In the genomic region with DNA sequence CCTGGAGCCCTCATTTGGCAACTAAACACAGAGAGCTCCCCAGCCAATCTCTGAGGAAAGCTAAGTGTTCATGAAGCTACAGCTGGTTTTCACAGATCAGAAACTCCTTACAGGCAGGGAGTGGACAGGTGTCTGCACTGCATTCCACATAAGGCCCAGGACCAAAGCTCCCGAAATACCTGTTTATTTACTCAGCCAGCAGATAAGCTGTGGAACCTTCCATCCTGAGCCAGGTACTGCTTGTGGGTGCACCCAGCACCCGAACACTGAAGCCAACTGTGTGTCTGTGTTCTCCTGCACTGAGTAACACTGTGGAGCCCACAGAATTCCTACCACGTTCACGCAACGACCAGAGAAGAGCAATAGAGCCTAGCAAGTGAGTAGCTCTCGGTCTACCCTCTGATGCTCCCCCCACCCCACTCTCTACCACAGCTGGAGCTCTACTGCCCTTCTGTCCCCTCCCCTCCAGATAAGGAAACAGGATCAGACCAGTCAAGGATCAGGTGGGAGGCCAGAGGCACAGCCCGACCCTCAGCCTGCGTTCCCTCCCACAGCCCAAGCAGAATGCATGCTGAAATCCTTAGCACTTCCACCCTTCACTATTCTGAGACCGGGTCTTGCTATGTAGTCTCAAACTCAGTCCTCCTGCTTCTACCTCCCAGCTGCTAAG, we compare ENCODE assay signal across 8 mouse cellular contexts. TPM values are rescaled to one million over a fixed set of nuclear protein-coding genes. Genes with fewer than 3 reads are reported as not detected.
DNase-seq lines count a peak whose midpoint lies in the region; ATAC-seq and TF ChIP-seq lines count a peak whose summit lies in the region.
"Had no signal": no experiment of that assay in that cellular context is flagged by ENCODE, and none has a peak within 500 bp of the region (broad histone marks: within the 10 kb centered on the region; RNA-seq: fewer than 3 reads in every experiment).

No protein-coding gene starts in this region.

- H3K9me3 ChIP-seq in hindbrain, embryonic 16.5 days (ENCODE audit: control insufficient read depth, low read length) = no peaks in the 10 kb centered on the region
- no peaks in the 10 kb centered on the region for H3K9me3 ChIP-seq in midbrain, embryonic 15.5 days

- peaks cover 12% of the 10 kb centered on the region for H3K4me1 ChIP-seq in embryonic fibroblast, embryonic 13.5 days (ENCODE audit: control insufficient read depth, insufficient read depth, low read length)
- H3K4me1 ChIP-seq in hindbrain, embryonic 16.5 days (ENCODE audit: control insufficient read depth, insufficient read depth, low read depth, low read length) = peaks cover 18% of the 10 kb centered on the region
- H3K4me1 ChIP-seq in midbrain, embryonic 15.5 days = peaks cover 19% of the 10 kb centered on the region; the same call in 1 of the 2 replicates

- 0 out of 2 replicates have a peak overlapping the region, but pooled peaks have one; percentile 32 for H3K27ac ChIP-seq in left cerebral cortex, adult 2 months
- peak overlapping the region; percentile 70; the same call in 1 of the 2 replicates for H3K27ac ChIP-seq in embryonic fibroblast, embryonic 13.5 days (ENCODE audit: insufficient read depth, low read length)
- H3K27ac ChIP-seq in hindbrain, embryonic 16.5 days (ENCODE audit: low read depth, low read length) = peak overlapping the region; percentile 57
- no peak overlapping the region; the same call in 1 of the 2 replicates for H3K27ac ChIP-seq in midbrain, embryonic 15.5 days
- H3K27ac ChIP-seq: macrophage had no signal

- no peak overlapping the region for H3K9ac ChIP-seq in hindbrain, embryonic 16.5 days (ENCODE audit: low read depth, low read length)
- H3K9ac ChIP-seq in midbrain, embryonic 15.5 days = no peak overlapping the region

- DNase-seq in left cerebral cortex, adult 2 months (ENCODE audit: extremely low spot score in 1 of 2, low spot score in 2 of 2) = no peak
- no peak for DNase-seq in left cerebral cortex, adult 9 months (ENCODE audit: low spot score in 2 of 2)
- DNase-seq in spleen, postnatal 36 days (ENCODE audit: low spot score in 2 of 2) = no peak
- no peak for DNase-seq in adrenal gland, postnatal 14 days

- 84% methylated on average over 9 of the region's 9 CpGs for WGBS in hindbrain, embryonic 16.5 days
- 82% methylated on average over 9 of the region's 9 CpGs for WGBS in midbrain, embryonic 15.5 days

- no peak overlapping the region for H3K4me2 ChIP-seq in hindbrain, embryonic 16.5 days (ENCODE audit: low read length)
- H3K4me2 ChIP-seq in midbrain, embryonic 15.5 days = no peak overlapping the region

- no peak overlapping the region for H3K4me3 ChIP-seq in left cerebral cortex, adult 2 months
- H3K4me3 ChIP-seq in embryonic fibroblast, embryonic 13.5 days (ENCODE audit: insufficient read depth, low read length) = no peak overlapping the region
- no peak overlapping the region for H3K4me3 ChIP-seq in hindbrain, embryonic 16.5 days (ENCODE audit: low read length)
- H3K4me3 ChIP-seq in midbrain, embryonic 15.5 days = no peak overlapping the region

- no peaks in the 10 kb centered on the region for H3K27me3 ChIP-seq in hindbrain, embryonic 16.5 days (replicated peaks; ENCODE audit: control insufficient read depth, insufficient read depth, low read length)
- H3K27me3 ChIP-seq in midbrain, embryonic 15.5 days (replicated peaks) = no peaks in the 10 kb centered on the region

- TF ChIP-seq POLR2A in embryonic fibroblast, embryonic 13.5 days (IDR thresholded peaks at IDR 0.05; ENCODE audit: low read depth, low read length) = no peak

- TF ChIP-seq CTCF in left cerebral cortex, adult 2 months (IDR thresholded peaks at IDR 0.05) = no peak
- TF ChIP-seq CTCF in embryonic fibroblast, embryonic 13.5 days (IDR thresholded peaks at IDR 0.05; ENCODE audit: borderline replicate concordance, insufficient read depth, low read length) = no peak

- intact Hi-C loops in left cerebral cortex, adult 2 months (cut with DNase I) = no loop called here

- no peak for ATAC-seq in hindbrain, embryonic 16.5 days
- ATAC-seq in midbrain, embryonic 15.5 days (replicated peaks) = 0 out of 2 replicates have a peak, but pooled peaks have one; percentile 24

- no peaks in the 10 kb centered on the region for H3K36me3 ChIP-seq in hindbrain, embryonic 16.5 days (ENCODE audit: control insufficient read depth, insufficient read depth, low read length)
- no peaks in the 10 kb centered on the region for H3K36me3 ChIP-seq in midbrain, embryonic 15.5 days (replicated peaks)

RNA-seq across cellular contexts. Expression of gene Gab1, which starts 9.6 kb away (rescaled TPM):
- 10 to 100 TPM; 11.4 to 13.0 TPM for total RNA-seq in left cerebral cortex, adult 2 months (2021)
- polyA plus RNA-seq in embryonic fibroblast, embryonic 13.5 days (2011; ENCODE audit: insufficient read length, low read depth, missing spikeins) = 15.5 and 25.4 TPM in 2 replicates
- polyA plus RNA-seq in hindbrain, embryonic 16.5 days (2015; fragmentation: Nextera tagmentation; extraction: Ambion mirVana) = 9.3 and 13.1 TPM in 2 replicates
- 8.6 and 9.3 TPM in 2 replicates for polyA plus RNA-seq in midbrain, embryonic 15.5 days (2015; fragmentation: Nextera tagmentation; extraction: Ambion mirVana)
- 18.0 and 20.1 TPM in 2 replicates for total RNA-seq in adrenal gland, postnatal 14 days (2021)
